ENCODE assay signal across 22 mouse cellular contexts in genomic region chr14:102898445-102898844, GRCm38 (mm10).
DNase-seq lines count a peak whose midpoint lies in the region; ATAC-seq and TF ChIP-seq lines count a peak whose summit lies in the region.
"Had no signal": no experiment of that assay in that cellular context is flagged by ENCODE, and none has a peak within 500 bp of the region (broad histone marks: within the 10 kb centered on the region; RNA-seq: fewer than 3 reads in every experiment).

No protein-coding gene starts in this region.

- no peak overlapping the region for H3K4me2 ChIP-seq in liver, embryonic 12.5 days
- H3K4me2 ChIP-seq: embryonic facial prominence, embryonic 15.5 days; forebrain, embryonic 13.5 days; hindbrain, embryonic 12.5 days; kidney, embryonic 15.5 days; lung, embryonic 15.5 days had no signal

- ATAC-seq in liver, embryonic 12.5 days, result no peak
- ATAC-seq: activated CD4-positive, CD25-positive, alpha-beta regulatory T cell, adult 4 months; forebrain, embryonic 13.5 days; inflammation-experienced regulatory T-cells, adult 6 months had no signal

- TF ChIP-seq CTCF in liver, adult 2 months (IDR thresholded peaks at IDR 0.05; ENCODE audit: low read depth, low read length), result no peak

- no peak overlapping the region for H3K27ac ChIP-seq in liver, adult 2 months (replicated peaks; ENCODE audit: insufficient read depth, low read depth, low read length)
- no peak overlapping the region for H3K27ac ChIP-seq in liver, embryonic 12.5 days
- H3K27ac ChIP-seq: embryonic facial prominence, embryonic 15.5 days; forebrain, embryonic 13.5 days; gastrocnemius, adult 2 months; hindbrain, embryonic 12.5 days; kidney, embryonic 15.5 days; lung, embryonic 15.5 days; midbrain, embryonic 10.5 days had no signal

- WGBS in liver, adult 2 months, result 66% methylated on average over 4 of the region's 4 CpGs
- 72% methylated on average over 4 of the region's 4 CpGs for WGBS in liver, embryonic 12.5 days (ENCODE audit: insufficient replicate concordance)

- no peaks in the 10 kb centered on the region for H3K79me2 ChIP-seq in liver, adult 2 months (ENCODE audit: control insufficient read depth, insufficient read depth, low read length)

- no peak for TF ChIP-seq POLR2A in liver, adult 2 months (IDR thresholded peaks at IDR 0.05; ENCODE audit: extremely low read depth, insufficient read depth, low read length)

- H3K36me3 ChIP-seq in liver, adult 2 months (ENCODE audit: control insufficient read depth, insufficient read depth, low read length), result no peaks in the 10 kb centered on the region
- H3K36me3 ChIP-seq in liver, embryonic 12.5 days, result no peaks in the 10 kb centered on the region
- H3K36me3 ChIP-seq: embryonic facial prominence, embryonic 15.5 days; hindbrain, embryonic 12.5 days; kidney, embryonic 15.5 days; lung, embryonic 15.5 days; midbrain, embryonic 10.5 days had no signal

- H3K4me3 ChIP-seq in liver, adult 2 months (ENCODE audit: insufficient read depth, low read depth, low read length), result no peak overlapping the region
- H3K4me3 ChIP-seq in liver, embryonic 12.5 days, result no peak overlapping the region
- H3K4me3 ChIP-seq: embryonic facial prominence, embryonic 15.5 days; forebrain, embryonic 13.5 days; gastrocnemius, adult 2 months; hindbrain, embryonic 12.5 days; kidney, embryonic 15.5 days; lung, embryonic 15.5 days; midbrain, embryonic 10.5 days had no signal

- H3K27me3 ChIP-seq in liver, adult 2 months (ENCODE audit: control insufficient read depth, insufficient read depth, low read length), result no peaks in the 10 kb centered on the region
- no peaks in the 10 kb centered on the region for H3K27me3 ChIP-seq in liver, embryonic 12.5 days (replicated peaks)
- H3K27me3 ChIP-seq: CH12.LX; embryonic facial prominence, embryonic 15.5 days; forebrain, embryonic 13.5 days; hindbrain, embryonic 12.5 days; kidney, embryonic 15.5 days; lung, embryonic 15.5 days had no signal

- intact Hi-C loops in left cerebral cortex, postnatal 36 days (cut with DNase I), result no loop called here

- H3K4me1 ChIP-seq in liver, adult 2 months (ENCODE audit: control insufficient read depth, insufficient read depth, low read length), result no peaks in the 10 kb centered on the region
- H3K4me1 ChIP-seq in liver, embryonic 12.5 days, result peaks cover 3% of the 10 kb centered on the region; the same call in 1 of the 2 replicates
- H3K4me1 ChIP-seq: forebrain, embryonic 13.5 days; hindbrain, embryonic 12.5 days; midbrain, embryonic 10.5 days had no signal

- H3K9ac ChIP-seq in liver, adult 2 months (ENCODE audit: low read depth, low read length), result no peak overlapping the region
- no peak overlapping the region for H3K9ac ChIP-seq in liver, embryonic 12.5 days
- H3K9ac ChIP-seq: embryonic facial prominence, embryonic 15.5 days; forebrain, embryonic 13.5 days; hindbrain, embryonic 12.5 days; kidney, embryonic 15.5 days; lung, embryonic 15.5 days had no signal

- no peaks in the 10 kb centered on the region for H3K9me3 ChIP-seq in liver, embryonic 12.5 days (replicated peaks)
- H3K9me3 ChIP-seq: embryonic facial prominence, embryonic 15.5 days; forebrain, embryonic 13.5 days; hindbrain, embryonic 12.5 days; kidney, embryonic 15.5 days; lung, embryonic 15.5 days; midbrain, embryonic 10.5 days had no signal

- DNase-seq in adrenal gland, adult 2 months, result peak; percentile 25
- DNase-seq in adrenal gland, postnatal 14 days, result no peak
- peak; percentile 69 for DNase-seq in heart, adult 8-10 months (ENCODE audit: low spot score)
- DNase-seq in heart, postnatal 4 days, result no peak
- DNase-seq in liver, adult 2 months (ENCODE audit: extremely low read depth, low read depth, low spot score), result peak; percentile 21
- DNase-seq in lung, postnatal 25 days (ENCODE audit: low spot score), result peak; percentile 52
- DNase-seq in left cerebral cortex, postnatal 36 days (ENCODE audit: low spot score in 2 of 2), result no peak
- DNase-seq: cerebellum, adult 9-10 months; gastrocnemius, adult 2 months; liver; right cerebral cortex, adult 18-20 months; thymus, adult 18-20 months had no signal

Comparison
In these comparisons a context has a peak if more than half of its experiments do, and no peak if none do; other contexts are left out.
1. DNase-seq: peak in adrenal gland, adult 2 months (single experiment), heart, adult 8-10 months (single experiment), liver, adult 2 months (single experiment) and lung, postnatal 25 days (single experiment); none in adrenal gland, postnatal 14 days (single experiment), heart, postnatal 4 days (single experiment) and left cerebral cortex, postnatal 36 days (0 of 2).